In the genomic region with DNA sequence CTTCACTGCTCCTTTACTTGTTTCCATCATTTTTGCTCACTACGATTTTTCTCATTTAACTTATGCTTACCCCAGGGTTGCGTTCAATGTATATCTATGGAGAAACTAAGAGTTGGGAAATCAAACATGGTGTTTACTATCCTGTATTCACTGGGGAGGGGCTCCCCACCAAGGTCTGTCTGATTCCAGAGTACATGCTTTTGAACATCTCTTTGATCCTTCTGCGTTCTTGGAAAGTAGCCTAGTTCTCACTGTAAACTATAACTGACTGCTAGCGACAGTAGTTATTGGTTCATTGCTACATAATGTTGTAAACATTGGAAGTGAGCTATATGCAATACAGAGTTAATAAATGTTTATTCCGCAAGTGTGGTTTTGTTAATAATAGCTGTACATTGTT, we compare ENCODE assay signal across 21 mouse cellular contexts.
DNase-seq lines count a peak whose midpoint lies in the region; ATAC-seq and TF ChIP-seq lines count a peak whose summit lies in the region.
"Had no signal": no experiment of that assay in that cellular context is flagged by ENCODE, and none has a peak within 500 bp of the region (broad histone marks: within the 10 kb centered on the region; RNA-seq: fewer than 3 reads in every experiment).

No protein-coding gene starts in this region.

- peaks cover 9% of the 10 kb centered on the region for H3K4me1 ChIP-seq in hindbrain, embryonic 14.5 days (replicated peaks; ENCODE audit: control insufficient read depth, insufficient read depth, low read length)
- no peaks in the 10 kb centered on the region for H3K4me1 ChIP-seq in hindbrain, embryonic 11.5 days (replicated peaks; ENCODE audit: control insufficient read depth, insufficient read depth, low read length)
- no peaks in the 10 kb centered on the region for H3K4me1 ChIP-seq in lung, embryonic 14.5 days (ENCODE audit: insufficient read depth)
- no peaks in the 10 kb centered on the region for H3K4me1 ChIP-seq in lung, postnatal 0 days (ENCODE audit: insufficient read depth, low read depth, low read length)
- peaks cover 31% of the 10 kb centered on the region for H3K4me1 ChIP-seq in forebrain, embryonic 14.5 days (ENCODE audit: control insufficient read depth, insufficient read depth, low read length)
- H3K4me1 ChIP-seq: embryonic facial prominence, embryonic 15.5 days; heart, embryonic 13.5 days had no signal

- no peak for TF ChIP-seq POLR2A in brain, embryonic 14.5 days (IDR thresholded peaks at IDR 0.05; ENCODE audit: borderline replicate concordance, extremely low read depth, insufficient read depth, insufficient read length, poor library complexity, severe bottlenecking)

- WGBS in hindbrain, embryonic 14.5 days = 86% methylated on average over 5 of the region's 5 CpGs
- WGBS in hindbrain, embryonic 11.5 days = 92% methylated on average over 5 of the region's 5 CpGs
- 50% methylated on average over 5 of the region's 5 CpGs for WGBS in lung, embryonic 14.5 days
- 55% methylated on average over 5 of the region's 5 CpGs for WGBS in lung, postnatal 0 days
- 31% methylated on average over 5 of the region's 5 CpGs for WGBS in forebrain, embryonic 14.5 days

- no peaks in the 10 kb centered on the region for H3K36me3 ChIP-seq in hindbrain, embryonic 14.5 days (replicated peaks; ENCODE audit: control insufficient read depth, insufficient read depth)
- no peaks in the 10 kb centered on the region for H3K36me3 ChIP-seq in hindbrain, embryonic 11.5 days (ENCODE audit: control insufficient read depth, insufficient read depth, low read length)
- H3K36me3 ChIP-seq in lung, embryonic 14.5 days (ENCODE audit: insufficient read depth) = no peaks in the 10 kb centered on the region
- no peaks in the 10 kb centered on the region for H3K36me3 ChIP-seq in lung, postnatal 0 days (ENCODE audit: insufficient read depth, low read length)
- H3K36me3 ChIP-seq in forebrain, embryonic 14.5 days (ENCODE audit: control insufficient read depth, insufficient read depth, low read length) = no peaks in the 10 kb centered on the region
- H3K36me3 ChIP-seq: embryonic facial prominence, embryonic 15.5 days; heart, embryonic 13.5 days; hindbrain, embryonic 13.5 days had no signal

- H3K9ac ChIP-seq in hindbrain, embryonic 14.5 days = no peak overlapping the region
- H3K9ac ChIP-seq in hindbrain, embryonic 11.5 days (ENCODE audit: low read depth, low read length) = no peak overlapping the region
- H3K9ac ChIP-seq in lung, embryonic 14.5 days = no peak overlapping the region
- H3K9ac ChIP-seq in lung, postnatal 0 days (replicated peaks; ENCODE audit: low read depth) = no peak overlapping the region
- H3K9ac ChIP-seq in forebrain, embryonic 14.5 days (ENCODE audit: low read length) = no peak overlapping the region
- H3K9ac ChIP-seq: embryonic facial prominence, embryonic 15.5 days; heart, embryonic 13.5 days; hindbrain, embryonic 13.5 days had no signal

- no peaks in the 10 kb centered on the region for H3K27me3 ChIP-seq in hindbrain, embryonic 14.5 days (ENCODE audit: control insufficient read depth, insufficient read depth, low read length)
- no peaks in the 10 kb centered on the region for H3K27me3 ChIP-seq in hindbrain, embryonic 11.5 days (ENCODE audit: control insufficient read depth, insufficient read depth, low read length)
- no peaks in the 10 kb centered on the region for H3K27me3 ChIP-seq in lung, embryonic 14.5 days (ENCODE audit: insufficient read depth, low read length)
- H3K27me3 ChIP-seq in lung, postnatal 0 days (replicated peaks; ENCODE audit: insufficient read depth, low read length) = no peaks in the 10 kb centered on the region
- H3K27me3 ChIP-seq in forebrain, embryonic 14.5 days (replicated peaks; ENCODE audit: control insufficient read depth, insufficient read depth, low read length) = no peaks in the 10 kb centered on the region
- H3K27me3 ChIP-seq: embryonic facial prominence, embryonic 15.5 days; heart, embryonic 13.5 days; hindbrain, embryonic 13.5 days had no signal

- ATAC-seq in hindbrain, embryonic 14.5 days (ENCODE audit: low FRiP score) = no peak
- ATAC-seq in hindbrain, embryonic 11.5 days (ENCODE audit: low FRiP score) = no peak
- ATAC-seq in lung, embryonic 14.5 days (ENCODE audit: insufficient read depth) = peak; percentile 74; the same call in 1 of the 2 replicates
- no peak for ATAC-seq in lung, postnatal 0 days
- ATAC-seq in forebrain, embryonic 14.5 days = no peak
- ATAC-seq: intestine, embryonic 16.5 days had no signal

- TF ChIP-seq EP300 in lung, postnatal 0 days (IDR thresholded peaks at IDR 0.05) = no peak

- H3K4me3 ChIP-seq in hindbrain, embryonic 14.5 days (replicated peaks; ENCODE audit: low read length) = no peak overlapping the region
- H3K4me3 ChIP-seq in hindbrain, embryonic 11.5 days (ENCODE audit: low read depth, low read length) = no peak overlapping the region
- H3K4me3 ChIP-seq in lung, embryonic 14.5 days (ENCODE audit: low read depth, low read length) = no peak overlapping the region
- no peak overlapping the region for H3K4me3 ChIP-seq in lung, postnatal 0 days (ENCODE audit: low read depth, low read length)
- H3K4me3 ChIP-seq in forebrain, embryonic 14.5 days (ENCODE audit: low read depth, low read length) = no peak overlapping the region
- H3K4me3 ChIP-seq: embryonic facial prominence, embryonic 15.5 days; erythroblast, embryonic 14.5 days; heart, embryonic 13.5 days; hindbrain, embryonic 13.5 days had no signal

- H3K27ac ChIP-seq in hindbrain, embryonic 14.5 days = peak overlapping the region; percentile 28; the same call in 1 of the 2 replicates
- no peak overlapping the region for H3K27ac ChIP-seq in hindbrain, embryonic 11.5 days (ENCODE audit: low read depth, low read length)
- no peak overlapping the region for H3K27ac ChIP-seq in lung, embryonic 14.5 days (ENCODE audit: low read depth)
- no peak overlapping the region for H3K27ac ChIP-seq in lung, postnatal 0 days (ENCODE audit: low read length)
- no peak overlapping the region for H3K27ac ChIP-seq in forebrain, embryonic 14.5 days (ENCODE audit: low read depth, low read length)
- H3K27ac ChIP-seq: embryonic facial prominence, embryonic 15.5 days; heart, embryonic 13.5 days; hindbrain, embryonic 13.5 days had no signal

- DNase-seq in hindbrain, embryonic 14.5 days (ENCODE audit: low spot score) = no peak
- DNase-seq in hindbrain, embryonic 11.5 days (ENCODE audit: low spot score) = no peak
- peak; percentile 69 for DNase-seq in lung, embryonic 14.5 days
- DNase-seq in lung, postnatal 0 days (ENCODE audit: low spot score) = no peak
- peak; percentile 65 for DNase-seq in brain, embryonic 14.5 days (ENCODE audit: low read depth)
- peak; percentile 57 for DNase-seq in forebrain, embryonic 14.5 days (ENCODE audit: low spot score)
- no peak for DNase-seq in right cerebral cortex, postnatal 14 days
- DNase-seq: adrenal gland, adult 8-10 months; adrenal gland, postnatal 36 days; cerebellum, adult 11 months; cerebellum, adult 8-10 months; cerebellum, postnatal 14 days; embryo, embryonic 11 days; gastrocnemius, postnatal 36 days; heart, adult 11 months; heart, postnatal 36 days had no signal

- H3K9me3 ChIP-seq in hindbrain, embryonic 14.5 days (ENCODE audit: control insufficient read depth, low read length) = no peaks in the 10 kb centered on the region
- H3K9me3 ChIP-seq in hindbrain, embryonic 11.5 days (ENCODE audit: control insufficient read depth, low read length) = no peaks in the 10 kb centered on the region
- no peaks in the 10 kb centered on the region for H3K9me3 ChIP-seq in lung, embryonic 14.5 days (ENCODE audit: low read depth, low read length)
- H3K9me3 ChIP-seq in lung, postnatal 0 days (ENCODE audit: low read length) = no peaks in the 10 kb centered on the region
- H3K9me3 ChIP-seq in forebrain, embryonic 14.5 days (replicated peaks; ENCODE audit: control insufficient read depth, low read length) = no peaks in the 10 kb centered on the region
- H3K9me3 ChIP-seq: embryonic facial prominence, embryonic 15.5 days; heart, embryonic 13.5 days; hindbrain, embryonic 13.5 days had no signal

- TF ChIP-seq CTCF in lung, embryonic 14.5 days (IDR thresholded peaks at IDR 0.05; ENCODE audit: low read depth) = no peak
- no peak for TF ChIP-seq CTCF in lung, postnatal 0 days (IDR thresholded peaks at IDR 0.05)
- TF ChIP-seq CTCF in brain, embryonic 14.5 days (IDR thresholded peaks at IDR 0.05; ENCODE audit: borderline replicate concordance, extremely low read depth, insufficient read depth, insufficient read length) = no peak

- no peak overlapping the region for H3K4me2 ChIP-seq in hindbrain, embryonic 14.5 days (replicated peaks)
- no peak overlapping the region for H3K4me2 ChIP-seq in hindbrain, embryonic 11.5 days (replicated peaks; ENCODE audit: low read depth, low read length)
- H3K4me2 ChIP-seq in lung, embryonic 14.5 days = no peak overlapping the region
- H3K4me2 ChIP-seq in lung, postnatal 0 days (replicated peaks; ENCODE audit: low read depth, low read length) = no peak overlapping the region
- 0 out of 2 replicates have a peak overlapping the region, but pooled peaks have one; percentile 17 for H3K4me2 ChIP-seq in forebrain, embryonic 14.5 days (ENCODE audit: low read length)
- H3K4me2 ChIP-seq: embryonic facial prominence, embryonic 15.5 days; heart, embryonic 13.5 days; hindbrain, embryonic 13.5 days had no signal

Comparison
In these comparisons a context has a peak if more than half of its experiments do, and no peak if none do; other contexts are left out.
1. DNase-seq: peak in lung, embryonic 14.5 days (single experiment), brain, embryonic 14.5 days (single experiment) and forebrain, embryonic 14.5 days (single experiment); none in hindbrain, embryonic 14.5 days (single experiment), hindbrain, embryonic 11.5 days (single experiment), lung, postnatal 0 days (single experiment) and right cerebral cortex, postnatal 14 days (single experiment).